Mouse (Mus musculus): ENCODE results near the gene Jam2.

The Jam2 gene

DNA sequence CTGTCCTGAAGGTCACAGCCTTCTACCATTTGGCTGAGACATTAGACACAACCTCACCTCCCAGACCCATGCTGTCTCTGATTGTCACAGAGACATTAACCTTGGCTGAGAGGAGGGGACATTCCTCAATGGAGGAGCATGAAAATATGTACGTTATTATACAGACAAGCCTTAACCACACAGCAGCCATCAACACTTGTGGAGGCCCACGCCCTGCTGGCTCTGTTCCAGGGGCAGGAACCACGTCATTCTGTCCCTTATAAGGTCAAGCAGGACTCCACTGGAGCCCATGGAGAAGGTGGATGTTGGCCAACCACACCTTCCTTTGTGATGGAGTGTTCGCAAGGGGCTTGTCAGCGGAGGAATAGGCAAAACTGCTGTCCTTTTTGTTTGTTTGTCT is 5.8 kb downstream of the Jam2 start:
- no peak for DNase-seq (ENCODE audit: low read depth, low spot score)

DNA sequence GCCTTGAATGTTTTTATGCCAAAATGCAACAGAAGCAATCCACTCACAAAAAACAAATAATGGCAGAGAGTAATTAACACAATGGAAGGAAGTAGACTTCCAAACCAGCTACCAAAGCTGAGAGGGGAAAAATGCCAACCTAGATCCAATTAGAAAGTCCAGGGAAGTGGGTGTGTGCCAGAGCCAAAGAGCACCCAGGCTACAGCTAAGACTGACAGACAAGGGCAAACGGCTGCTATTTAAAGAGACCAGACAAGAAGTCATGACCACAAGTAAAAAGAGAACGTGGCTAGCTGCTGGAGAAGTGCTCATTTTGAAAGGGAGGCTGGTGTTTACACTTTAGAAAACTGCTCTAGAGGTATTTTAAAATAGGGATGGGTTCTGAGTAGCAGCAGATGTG is 9.4 kb downstream of the Jam2 start:
- peak; percentile 38 for DNase-seq (ENCODE audit: low read depth, low spot score)

DNA sequence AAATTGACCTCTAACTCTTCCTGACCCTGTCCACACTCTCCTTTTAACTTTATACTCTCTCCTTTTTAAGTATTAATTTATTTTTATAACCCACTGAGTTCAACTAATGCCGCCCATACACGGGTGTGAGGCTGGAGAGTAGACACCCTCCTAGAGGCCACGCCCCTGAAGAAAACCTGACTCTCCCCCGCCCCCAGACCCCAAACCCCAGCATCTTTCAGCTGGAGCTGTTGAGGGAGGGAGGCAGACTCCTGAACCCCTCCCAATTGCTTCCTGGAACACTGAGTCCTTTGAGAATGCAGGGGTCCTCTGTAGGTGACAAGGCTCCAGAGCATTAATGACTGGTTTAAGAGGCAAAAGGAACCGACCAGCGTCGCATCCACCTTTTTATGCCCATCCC is 11.0 kb downstream of the Jam2 start:
- no peak for DNase-seq (ENCODE audit: low read depth, low spot score)

DNA sequence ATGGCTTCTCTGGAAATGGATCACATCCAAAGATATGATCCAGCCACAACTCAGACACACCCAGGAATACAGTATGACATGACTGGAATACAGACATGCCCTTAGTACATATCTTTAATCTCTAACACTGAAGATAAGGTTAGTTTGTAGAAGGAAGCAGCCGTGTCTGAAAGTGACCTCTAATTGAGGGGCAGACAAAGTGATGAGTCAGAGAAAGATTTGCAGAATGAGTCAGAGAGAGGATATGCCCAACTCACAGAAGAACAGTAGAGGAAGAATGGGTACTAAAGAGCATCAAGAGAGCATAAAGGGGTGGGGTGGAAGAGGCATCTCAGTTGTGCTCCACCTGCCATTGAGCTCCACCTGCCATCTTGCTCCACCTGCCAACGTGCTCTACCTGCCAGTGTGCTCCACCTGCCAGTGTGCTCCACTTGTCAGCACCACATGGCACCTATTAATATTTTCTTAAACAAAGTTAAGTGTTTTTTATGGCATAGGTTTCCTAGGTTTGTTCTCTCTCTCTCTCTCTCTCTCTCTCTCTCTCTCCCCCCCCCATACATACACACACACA is 16.8 kb downstream of the Jam2 start:
- no peak for DNase-seq (ENCODE audit: low read depth, low spot score)

DNA sequence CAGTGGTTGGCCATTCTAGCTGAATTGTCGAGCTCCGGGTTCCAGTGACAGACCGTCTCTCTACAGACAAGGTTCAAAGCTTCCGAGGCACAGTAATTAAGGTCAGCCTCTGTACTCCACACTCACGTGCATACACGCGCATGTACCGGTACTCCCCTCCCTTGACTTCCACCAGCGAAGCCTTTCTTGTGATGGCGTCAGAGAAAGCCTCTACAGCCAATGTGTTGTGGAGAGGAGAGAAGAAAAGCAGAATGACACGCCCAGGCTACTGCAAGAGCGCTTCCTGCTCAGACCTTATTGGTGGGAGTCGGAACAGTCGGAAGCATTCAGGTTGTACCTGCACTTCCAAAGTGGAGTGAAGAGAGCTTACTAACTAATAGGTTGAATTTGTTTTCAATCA is 19.5 kb downstream of the Jam2 start:
- no peak for DNase-seq (ENCODE audit: low read depth, low spot score)

DNA sequence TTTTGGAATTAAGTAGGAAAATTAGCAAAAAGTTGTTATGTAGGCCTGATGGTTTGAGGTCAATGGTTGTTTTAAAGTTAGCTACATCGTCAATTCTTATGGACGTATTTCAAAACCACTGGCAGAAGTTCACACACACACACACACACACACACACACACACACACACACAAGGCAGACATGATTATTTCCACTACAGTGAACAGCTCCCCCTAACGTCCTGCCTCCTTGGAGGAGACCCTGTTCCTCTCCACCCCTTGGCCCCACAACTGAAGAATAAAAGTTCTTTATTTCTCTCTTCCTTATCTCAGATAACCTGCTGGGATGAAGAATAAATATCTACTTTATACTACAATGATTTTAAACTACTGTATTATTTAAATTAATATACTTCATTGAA is 21.4 kb downstream of the Jam2 start:
- no peak for DNase-seq (ENCODE audit: low read depth, low spot score)

DNA sequence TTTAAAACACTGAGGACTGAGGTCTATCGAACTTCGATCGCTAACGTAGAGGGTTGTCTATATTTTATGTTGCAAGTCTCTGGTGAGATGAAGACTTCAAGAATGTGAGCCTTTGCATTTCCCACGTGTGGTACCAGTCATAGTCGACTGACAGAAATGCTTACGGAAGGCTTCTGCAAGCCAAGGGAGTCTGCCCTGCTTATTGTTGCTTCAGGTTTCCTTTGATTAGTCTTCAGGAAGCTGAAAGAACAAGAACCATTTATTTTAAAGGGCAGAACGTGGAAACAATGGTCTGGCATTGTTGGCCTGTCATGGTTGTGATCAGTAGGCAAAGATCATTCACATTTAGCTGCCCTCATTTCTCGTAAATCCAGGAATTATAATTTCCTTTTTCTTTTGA is 22.8 kb downstream of the Jam2 start:
- no peak for DNase-seq (ENCODE audit: low read depth, low spot score)

DNA sequence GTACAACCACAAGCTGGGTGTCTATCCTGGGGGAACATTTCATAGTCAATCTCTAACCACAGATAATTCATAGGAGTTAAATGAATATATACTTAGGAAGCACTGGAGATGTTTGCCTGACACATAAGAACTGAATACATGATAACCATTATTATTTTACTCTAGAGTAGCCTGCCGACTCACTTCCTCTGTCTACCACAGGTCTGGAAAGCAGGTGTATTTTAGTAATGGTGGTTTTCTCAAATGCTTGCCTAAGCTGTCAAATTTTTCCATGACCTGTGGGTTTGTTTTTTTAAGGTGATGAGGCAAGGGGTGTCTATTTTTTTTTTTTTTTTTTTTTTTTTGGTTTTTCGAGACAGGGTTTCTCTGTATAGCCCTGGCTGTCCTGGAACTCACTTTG is 26.1 kb downstream of the Jam2 start:
- DNase-seq (ENCODE audit: low read depth, low spot score) = no peak

DNA sequence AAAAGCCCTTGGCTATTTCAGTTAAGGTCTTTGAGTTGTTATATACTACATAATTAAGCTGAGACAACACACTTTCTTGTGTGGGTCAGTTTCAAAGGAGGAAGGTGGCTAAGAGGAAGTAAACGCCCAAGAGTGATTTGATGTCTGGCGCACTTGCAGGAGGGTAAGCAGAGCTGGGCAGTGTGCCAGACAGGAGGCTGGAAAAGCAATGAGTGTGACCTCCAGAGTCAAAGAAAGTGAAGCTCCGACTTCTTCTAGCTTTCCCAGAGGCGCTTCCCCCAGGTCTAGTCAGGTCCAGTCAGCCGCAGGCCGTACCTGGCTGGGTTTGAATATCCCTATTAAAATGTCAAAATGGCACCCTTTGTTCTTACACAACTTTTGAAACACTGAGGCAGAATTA is 28.3 kb downstream of the Jam2 start:
- DNase-seq (ENCODE audit: low read depth, low spot score) = peak; percentile 22

DNA sequence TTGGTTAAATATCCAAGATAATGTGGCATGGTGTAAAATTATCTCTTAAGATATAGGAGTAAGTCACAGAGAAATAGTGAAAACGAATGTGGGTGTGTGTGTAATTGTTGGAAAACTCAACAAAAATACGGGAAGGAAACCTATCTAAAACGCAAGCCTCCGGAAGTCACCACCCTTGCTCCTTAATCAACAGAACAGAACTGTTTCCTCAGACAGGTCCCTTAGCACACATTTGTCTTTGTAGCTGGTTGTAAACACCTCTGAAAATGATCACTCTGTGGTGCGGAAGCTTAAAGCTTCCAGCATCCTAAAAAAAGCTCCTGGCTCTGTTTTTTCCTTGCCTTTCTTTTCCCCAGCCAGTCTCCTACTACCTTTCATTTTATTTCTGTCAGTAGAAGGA is 30.9 kb downstream of the Jam2 start:
- DNase-seq (ENCODE audit: low read depth, low spot score) = no peak

DNA sequence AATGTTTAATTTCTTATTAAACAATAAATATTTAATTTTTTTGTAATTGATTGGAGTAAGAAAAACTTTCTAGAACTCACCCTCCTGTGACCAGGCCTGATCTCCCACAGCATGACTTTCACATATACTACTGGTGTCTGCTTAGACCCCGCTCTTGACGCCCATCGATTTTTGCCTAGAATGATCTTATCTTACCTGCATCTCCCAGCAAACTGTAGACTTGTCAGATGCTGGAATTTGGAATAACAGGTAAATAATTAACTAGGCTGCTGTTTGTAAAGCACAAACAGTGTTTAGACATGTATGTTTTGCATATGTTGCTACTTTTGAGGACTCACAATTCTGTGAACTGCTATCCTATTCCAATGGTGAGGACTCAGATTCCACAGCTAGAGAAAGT is 32.3 kb downstream of the Jam2 start:
- no peak for DNase-seq (ENCODE audit: low read depth, low spot score)

DNA sequence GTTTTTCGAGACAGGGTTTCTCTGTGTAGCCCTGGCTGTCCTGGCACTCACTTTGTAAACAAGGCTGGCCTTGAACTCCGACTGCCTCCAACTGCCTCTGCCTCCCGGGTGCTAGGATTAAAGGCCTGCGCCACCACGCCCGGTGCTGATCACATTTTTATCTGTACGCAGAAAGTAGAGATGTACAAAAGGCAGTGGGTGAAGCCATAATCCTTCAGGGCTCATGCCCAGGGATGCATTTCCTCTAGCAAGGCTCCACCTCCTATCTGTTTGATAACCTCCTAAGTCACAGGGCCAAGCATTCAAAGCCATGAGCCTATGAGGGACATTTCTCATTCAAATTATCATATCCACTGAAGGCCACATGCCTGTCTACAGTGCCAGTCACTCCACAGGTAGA is 34.0 kb downstream of the Jam2 start:
- no peak for DNase-seq (ENCODE audit: low read depth, low spot score)

DNA sequence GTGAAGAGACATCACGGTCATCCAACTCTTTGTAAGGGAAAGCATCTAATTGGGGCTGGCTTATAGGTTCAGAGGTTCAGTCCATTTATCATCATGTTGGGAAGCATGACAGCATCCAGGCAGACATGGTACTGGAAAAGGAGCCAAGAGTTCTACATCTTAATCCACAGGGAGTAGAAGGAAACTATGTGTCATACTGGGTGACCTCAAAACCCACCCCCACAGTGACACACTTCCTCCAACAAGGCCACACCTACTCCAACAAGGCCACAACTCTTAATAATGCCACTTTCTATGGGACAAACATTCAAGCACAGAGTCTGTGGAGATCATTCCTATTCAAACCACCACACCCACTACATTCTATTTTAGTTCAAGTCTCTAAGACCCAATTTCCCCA is 36.3 kb downstream of the Jam2 start:
- DNase-seq (ENCODE audit: low read depth, low spot score) = no peak

DNA sequence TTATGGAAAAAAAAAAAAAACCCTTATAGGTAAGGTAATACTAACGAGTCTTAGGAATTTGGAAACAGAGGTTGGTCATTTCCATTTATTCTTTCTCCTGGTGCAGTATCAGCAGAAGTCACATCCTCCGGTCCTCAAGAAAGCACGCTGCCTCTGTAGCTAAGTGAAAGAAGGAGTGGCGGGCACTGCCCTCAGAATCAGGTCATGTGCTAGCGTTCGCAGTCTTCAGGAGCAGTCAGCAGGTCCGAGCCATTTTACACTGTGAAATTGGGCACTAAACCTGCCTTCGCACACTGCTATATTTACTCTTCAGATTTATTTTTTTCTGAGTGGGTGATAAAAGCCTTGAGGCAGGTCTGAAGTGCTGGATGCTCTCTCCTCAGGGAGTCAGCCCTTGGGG is 39.9 kb downstream of the Jam2 start:
- peak; percentile 16 for DNase-seq (ENCODE audit: low read depth, low spot score)

DNA sequence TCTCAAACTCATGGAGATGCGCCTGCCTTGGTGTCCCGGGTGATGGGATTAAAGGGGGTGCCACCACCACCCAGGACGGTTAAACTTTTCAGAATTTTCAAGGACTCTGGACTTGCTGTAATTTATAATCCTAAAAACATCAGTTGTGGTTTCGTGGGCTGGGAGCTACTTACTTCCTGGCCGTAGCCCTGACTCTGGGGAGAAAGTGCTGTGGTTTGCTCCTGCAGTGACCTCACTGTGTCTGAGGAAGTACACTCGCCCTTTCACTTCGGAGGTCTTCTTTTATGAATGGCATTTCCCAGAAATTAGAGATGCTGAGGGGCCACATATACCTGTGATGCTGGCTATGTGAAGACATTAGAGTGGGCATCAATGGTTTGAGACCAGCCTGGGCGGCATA is 40.6 kb downstream of the Jam2 start:
- no peak for DNase-seq (ENCODE audit: low read depth, low spot score)

DNA sequence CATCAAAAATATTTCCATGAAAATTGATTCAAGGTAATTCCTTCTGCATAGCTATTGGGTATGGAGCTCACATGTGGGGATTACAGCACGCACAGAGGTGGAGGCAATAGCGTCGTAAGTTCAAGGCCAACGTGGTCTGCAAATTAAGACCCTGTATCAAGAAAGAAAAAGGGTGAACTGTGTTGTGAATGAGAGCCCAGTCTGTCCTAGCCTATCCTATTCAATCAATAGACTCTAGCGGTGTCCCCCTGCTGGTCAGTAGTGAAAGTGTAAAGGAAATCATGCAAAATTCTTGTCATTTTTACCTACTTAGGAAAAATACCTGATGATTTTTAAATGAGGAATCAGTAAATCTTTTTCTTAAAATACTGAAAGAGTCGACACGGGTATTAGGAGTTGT is 43.5 kb downstream of the Jam2 start:
- DNase-seq (ENCODE audit: low read depth, low spot score) = peak; percentile 54

DNA sequence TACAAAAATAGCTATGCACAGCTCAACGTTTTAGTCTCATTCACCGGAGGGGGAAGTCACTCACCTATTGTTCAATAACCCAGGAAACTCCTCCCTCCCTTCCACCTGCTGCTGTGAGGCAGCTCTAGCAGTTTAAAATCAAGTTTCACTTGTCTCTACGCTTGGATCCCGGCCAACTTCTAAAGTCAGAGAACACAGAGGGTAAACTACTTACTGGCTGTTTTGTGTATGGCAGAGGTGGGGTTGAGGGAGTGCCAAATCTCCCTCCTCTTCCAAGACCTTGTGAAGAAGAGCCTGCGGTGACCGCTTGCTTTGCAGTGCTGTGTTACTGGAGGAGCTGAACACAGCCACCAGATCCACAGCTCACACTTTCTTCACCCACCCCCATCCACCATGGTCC is 51.1 kb downstream of the Jam2 start:
- DNase-seq (ENCODE audit: low read depth, low spot score) = peak; percentile 14

DNA sequence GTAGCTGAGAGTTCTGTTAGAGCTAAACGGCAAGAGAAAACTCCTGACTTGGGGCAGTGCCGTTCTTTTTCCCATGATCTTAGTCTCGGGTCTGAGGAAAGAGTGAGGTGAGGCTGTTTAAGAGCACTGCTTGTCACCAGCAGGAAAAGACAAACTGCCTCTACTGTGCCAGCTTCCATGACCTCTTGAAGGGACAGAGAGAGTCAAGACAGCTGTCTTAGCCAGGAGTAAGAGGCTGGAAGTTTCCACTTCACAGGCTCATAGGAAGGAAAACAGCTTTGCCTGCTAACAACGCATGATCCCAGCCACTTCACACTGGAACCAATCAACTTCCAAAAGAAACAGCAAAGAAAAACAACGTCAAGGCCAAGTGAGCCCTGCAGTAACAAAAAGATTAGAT is 57.8 kb downstream of the Jam2 start:
- DNase-seq (ENCODE audit: low read depth, low spot score) = no peak

DNA sequence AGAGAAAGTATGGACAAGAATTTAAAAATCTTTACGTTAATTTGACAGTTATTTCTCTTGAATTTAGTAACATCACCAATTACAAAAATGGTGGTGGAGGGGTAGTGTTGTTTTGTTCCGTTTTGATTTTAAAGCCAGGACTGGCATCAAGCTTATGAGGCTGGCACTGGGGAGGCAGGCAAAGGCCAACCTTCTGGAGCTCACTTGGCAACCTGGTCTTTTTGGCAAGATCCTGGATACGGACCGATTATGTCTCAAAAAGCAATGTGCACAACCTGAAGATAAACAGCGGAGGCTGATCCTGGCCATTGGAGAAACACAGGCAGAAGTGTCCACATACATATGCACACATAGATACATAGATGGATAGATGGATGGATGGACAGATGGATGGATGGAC is 58.8 kb downstream of the Jam2 start:
- peak; percentile 92 for DNase-seq (ENCODE audit: low read depth, low spot score)

DNA sequence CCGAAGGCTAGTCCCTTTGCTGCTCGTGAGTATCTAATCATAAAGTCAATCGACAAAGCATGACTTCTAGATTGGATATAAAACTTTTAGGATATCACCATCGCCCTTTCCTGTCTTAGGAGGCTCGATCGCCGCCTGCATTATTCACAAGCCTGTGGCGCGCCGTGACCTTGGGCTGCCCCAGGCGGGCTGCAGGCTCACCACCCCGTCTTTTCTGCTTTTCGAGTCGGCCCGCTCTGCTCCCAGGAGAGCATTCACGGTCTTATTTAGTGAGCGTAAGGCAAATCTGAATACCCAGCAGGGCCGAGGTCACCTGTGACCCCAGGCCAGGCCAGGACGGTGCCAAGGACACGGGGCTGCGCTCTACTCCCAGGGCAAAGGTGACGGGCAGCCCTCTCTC is 60.4 kb downstream of the Jam2 start:
- DNase-seq (ENCODE audit: low read depth, low spot score) = peak; percentile 9

DNA sequence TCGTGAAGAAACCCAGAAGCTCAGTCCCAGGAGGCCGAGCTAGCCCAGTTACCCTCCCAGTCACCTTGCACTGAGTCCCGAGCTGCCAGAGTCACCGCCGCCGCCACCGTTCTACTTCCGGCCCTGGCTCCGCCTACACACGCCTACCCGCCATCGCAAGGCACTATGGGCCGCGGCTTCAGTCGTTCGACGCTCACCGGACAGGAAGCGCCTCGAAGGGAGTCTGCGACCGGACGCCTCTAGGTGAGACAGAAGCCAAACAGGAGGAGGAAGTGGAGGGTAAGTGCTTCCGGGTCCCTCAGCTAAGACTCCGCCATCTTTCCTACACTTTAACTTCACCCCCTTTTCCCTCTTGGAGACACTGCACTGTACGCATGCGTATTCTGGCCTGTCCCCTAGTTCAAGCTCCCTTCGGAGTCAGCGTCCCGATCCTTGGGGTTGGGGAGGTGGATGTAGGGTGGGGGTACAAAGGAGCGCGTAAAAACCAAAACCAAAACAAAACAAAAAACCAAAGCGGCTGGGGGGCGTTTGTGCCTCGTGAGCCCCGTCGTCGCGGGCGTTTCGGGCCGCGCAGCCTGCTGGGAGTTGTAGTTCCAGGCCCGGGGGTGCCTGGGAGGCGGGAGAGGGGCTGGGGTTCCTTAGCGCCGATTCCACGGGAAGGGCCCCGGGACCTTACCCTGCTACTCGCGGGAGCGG is 61.0 kb downstream of the Jam2 start, which contains the start of gene Gabpa:
Gabpa (plus strand) TSS at position 181 of the 696 bp plus-strand sequence.
- peak; percentile 100 for DNase-seq (ENCODE audit: low read depth, low spot score)

DNA sequence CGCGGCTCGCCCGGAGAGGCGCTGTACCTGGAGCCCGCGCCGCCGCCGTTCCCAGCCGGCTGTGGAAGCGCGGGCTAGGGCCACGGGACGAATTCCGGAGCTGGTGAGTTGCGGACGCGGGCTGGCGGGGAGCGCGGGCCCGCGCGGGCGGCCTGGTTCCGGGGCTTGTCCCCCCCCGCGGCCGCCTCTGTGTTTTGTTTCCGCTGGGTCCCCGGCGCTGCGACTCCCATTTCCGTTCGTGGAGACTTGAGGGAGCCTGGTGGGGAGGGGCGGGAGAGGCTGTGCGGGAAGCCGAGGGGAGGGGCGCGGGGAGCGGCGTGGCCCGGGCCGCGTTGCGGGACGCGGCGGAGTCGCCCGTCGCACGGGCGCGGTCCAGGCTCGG is 61.5 kb downstream of the Jam2 start, which contains the start of gene Atp5j:
Atp5j (minus strand) TSS at position 185 of the 382 bp plus-strand sequence.
- DNase-seq (ENCODE audit: low read depth, low spot score) = peak; percentile 95

DNA sequence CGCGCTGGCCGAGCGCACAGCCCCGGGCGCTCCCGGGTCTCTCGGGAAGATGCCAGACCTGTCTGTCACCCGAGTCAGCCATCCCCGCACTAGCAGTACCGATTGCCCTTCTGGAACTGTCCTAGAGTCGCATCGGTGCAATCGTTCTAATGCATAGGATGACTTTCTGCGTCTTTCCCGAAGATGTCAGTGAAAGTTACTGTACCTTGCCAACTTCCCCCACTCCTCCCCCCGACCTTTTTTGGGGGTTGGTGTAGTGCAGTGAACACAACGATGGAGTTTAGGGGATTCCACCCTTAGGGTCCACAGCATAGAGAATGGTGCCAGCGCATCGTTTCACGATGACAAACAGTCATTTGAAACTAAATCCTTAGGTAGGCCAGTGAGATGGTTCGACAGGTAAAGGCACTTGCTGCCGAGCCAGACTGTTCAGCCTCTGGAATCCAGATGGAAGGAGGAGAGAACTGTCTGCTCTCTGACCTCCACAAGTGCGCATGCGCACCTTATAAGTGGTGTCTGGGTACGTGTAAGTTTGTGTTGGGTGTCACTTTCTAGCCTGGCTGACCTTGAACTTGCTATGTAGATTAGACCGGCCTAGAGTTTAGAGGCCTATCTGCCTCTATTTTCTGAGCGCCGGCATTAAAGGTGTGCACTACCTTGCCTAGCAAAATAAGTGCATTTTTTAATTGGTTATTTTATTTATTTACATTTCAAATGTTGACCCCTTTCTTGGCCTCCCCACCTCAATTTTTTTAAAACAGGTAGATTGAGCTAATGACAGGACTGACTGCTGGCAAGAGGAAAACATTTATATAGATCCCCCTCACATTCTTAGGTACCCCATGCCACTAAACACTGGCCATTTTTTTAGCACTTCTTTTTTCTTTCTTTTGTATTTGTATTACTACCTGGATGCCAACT is 62.2 kb downstream of the Jam2 start:
- peak; percentile 71 for DNase-seq (ENCODE audit: low read depth, low spot score)

Data from brain, adult 2 months (tissue).